Mouse (Mus musculus) intestine, postnatal 0 days (tissue): ENCODE data around the gene Gm49384. TPM values are rescaled to one million over a fixed set of nuclear protein-coding genes. Genes with fewer than 3 reads are reported as not detected.

Experiments
- ATAC-seq: fragments of 200-750 bp; cut with Nextera tagmentation; 2 replicates; pipeline ENCODE4 v1.8.0; 2017; ENCODE audit warnings: mild to moderate bottlenecking, moderate TSS enrichment, moderate library complexity
- H3K27ac ChIP-seq: fragments of 300-500 bp; sonication (generic); 2 replicates; pipeline ENCODE4 v1.5.1; 2014; ENCODE audit warnings: mild to moderate bottlenecking, low read depth, low read length, moderate library complexity
- H3K27me3 ChIP-seq: fragments of 300-500 bp; sonication (generic); replicated peaks from 2 replicates; pipeline ENCODE4 v1.6.1; 2014; ENCODE audit warnings: low read length, mixed read lengths; ENCODE audit not compliant: control insufficient read depth, insufficient read depth
- H3K36me3 ChIP-seq: fragments of 300-500 bp; sonication (generic); 2 replicates; pipeline ENCODE4 v1.6.1; 2014; ENCODE audit warnings: mild to moderate bottlenecking, moderate library complexity; ENCODE audit not compliant: control insufficient read depth, insufficient read depth
- H3K4me1 ChIP-seq: fragments of 300-500 bp; sonication (generic); replicated peaks from 2 replicates; pipeline ENCODE4 v1.6.1; 2014; ENCODE audit warnings: antibody characterized with exemption, low read length, mixed read lengths; ENCODE audit not compliant: control insufficient read depth, insufficient read depth
- H3K4me2 ChIP-seq: fragments of 300-500 bp; sonication (generic); replicated peaks from 2 replicates; pipeline ENCODE4 v1.6.1; 2014; ENCODE audit warnings: low read depth, mild to moderate bottlenecking, moderate library complexity
- H3K4me3 ChIP-seq: fragments of 300-500 bp; sonication (generic); 2 replicates; pipeline ENCODE4 v1.5.1; 2014; ENCODE audit warnings: low read depth, low read length
- H3K9ac ChIP-seq: fragments of 300-500 bp; sonication (generic); 2 replicates; pipeline ENCODE4 v1.6.1; 2014; ENCODE audit warnings: mild to moderate bottlenecking, low read depth, low read length
- H3K9me3 ChIP-seq: fragments of 300-500 bp; sonication (generic); 2 replicates; pipeline ENCODE4 v1.6.1; 2016; ENCODE audit warnings: mixed run types; ENCODE audit not compliant: control insufficient read depth
- CTCF ChIP-seq: sonication (generic); IDR thresholded peaks from 2 replicates; pipeline ENCODE4 v1.5.1; 2016; ENCODE audit warnings: low read depth, mild to moderate bottlenecking, control low read depth, antibody characterized with exemption, moderate library complexity
- whole genome bisulfite sequencing: fragments of 180-500 bp; shearing (Covaris S2); extraction: QIAGEN DNeasy Blood & Tissue Kit; methylation state at CpG from one replicate; pipeline ENCODE4 v1.1.7; 2014; 5-methylcytosine and 5-hydroxymethylcytosine counted together
- polyA plus RNA-seq: library from polyadenylated mRNA; unstranded; fragments of >200 nt; fragmentation: Nextera tagmentation; extraction: Ambion mirVana; gene quantifications from 2 replicates; pipeline ENCODE4 v1.2.1, GENCODE M21; 2015

Gm49384 gene
- polyA plus RNA-seq, 1 experiment from 2014 or later: 9.1 TPM

- 93% methylated on average over 2 of the region's 2 CpGs for WGBS
- H3K27me3 ChIP-seq: no peaks in the 10 kb centered on the region
- H3K9me3 ChIP-seq: no peaks in the 10 kb centered on the region
- peaks cover 7% of the 10 kb centered on the region for H3K4me1 ChIP-seq
- no peak overlapping the region for H3K4me3 ChIP-seq
- H3K36me3 ChIP-seq: peaks cover 13% of the 10 kb centered on the region; the same call in 1 of the 2 replicates
- no peak for TF ChIP-seq CTCF
- H3K9ac ChIP-seq: no peak overlapping the region
- peak overlapping the region; percentile 61; the same call in 1 of the 2 replicates for H3K4me2 ChIP-seq
- no peak overlapping the region for H3K27ac ChIP-seq
- no peak for ATAC-seq
These were observed 47.0 kb downstream of the Gm49384 start for GRCm38 (mm10) chr12:69157107-69157506.

- Histone ChIP-seq H3K4me2 (no peak overlapping the region), H3K4me1 (peaks cover 7% of the 10 kb centered on the region), H3K9me3 (no peaks in the 10 kb centered on the region), H3K36me3 (peaks cover 13% of the 10 kb centered on the region; the same call in 1 of the 2 replicates), H3K27ac (no peak overlapping the region), H3K4me3 (no peak overlapping the region), H3K27me3 (no peaks in the 10 kb centered on the region), H3K9ac (no peak overlapping the region)
- no peak for ATAC-seq
- 73% methylated on average over 4 of the region's 4 CpGs for WGBS
- TF ChIP-seq CTCF: no peak
These were observed 47.6 kb downstream of the Gm49384 start for GRCm38 (mm10) chr12:69156436-69156835.

- Histone ChIP-seq H3K9ac (no peak overlapping the region), H3K27ac (no peak overlapping the region), H3K36me3 (peaks cover 13% of the 10 kb centered on the region; the same call in 1 of the 2 replicates), H3K4me3 (no peak overlapping the region), H3K4me2 (no peak overlapping the region), H3K27me3 (no peaks in the 10 kb centered on the region), H3K9me3 (no peaks in the 10 kb centered on the region), H3K4me1 (peaks cover 7% of the 10 kb centered on the region)
- no peak for ATAC-seq
- no peak for TF ChIP-seq CTCF
- 75% methylated on average over 2 of the region's 2 CpGs for WGBS
These were observed 48.1 kb downstream of the Gm49384 start for GRCm38 (mm10) chr12:69155923-69156322.

- H3K4me3 ChIP-seq: no peak overlapping the region
- no peak overlapping the region for H3K9ac ChIP-seq
- no peaks in the 10 kb centered on the region for H3K4me1 ChIP-seq
- H3K27ac ChIP-seq: no peak overlapping the region
- TF ChIP-seq CTCF: no peak
- no peaks in the 10 kb centered on the region for H3K36me3 ChIP-seq
- H3K4me2 ChIP-seq: no peak overlapping the region
- H3K27me3 ChIP-seq: no peaks in the 10 kb centered on the region
- no peaks in the 10 kb centered on the region for H3K9me3 ChIP-seq
- 42% methylated on average over 13 of the region's 13 CpGs for WGBS
- no peak for ATAC-seq
These were observed 54.0 kb downstream of the Gm49384 start for GRCm38 (mm10) chr12:69150049-69150448.

GRCm38 (mm10) chr12:69147166-69147735 is 56.8 kb downstream of the Gm49384 start:
- no peak overlapping the region for H3K4me2 ChIP-seq
- 90% methylated on average over 5 of the region's 5 CpGs for WGBS
- no peak for TF ChIP-seq CTCF
- H3K9me3 ChIP-seq: no peaks in the 10 kb centered on the region
- H3K36me3 ChIP-seq: no peaks in the 10 kb centered on the region
- no peak overlapping the region for H3K9ac ChIP-seq
- H3K4me1 ChIP-seq: no peaks in the 10 kb centered on the region
- no peak for ATAC-seq
- no peaks in the 10 kb centered on the region for H3K27me3 ChIP-seq
- no peak overlapping the region for H3K4me3 ChIP-seq
- no peak overlapping the region for H3K27ac ChIP-seq

GRCm38 (mm10) chr12:69143460-69143859 is 60.6 kb downstream of the Gm49384 start:
- no peaks in the 10 kb centered on the region for H3K27me3 ChIP-seq
- WGBS: 75% methylated on average over 6 of the region's 6 CpGs
- H3K4me3 ChIP-seq: no peak overlapping the region
- H3K36me3 ChIP-seq: no peaks in the 10 kb centered on the region
- no peak overlapping the region for H3K9ac ChIP-seq
- no peaks in the 10 kb centered on the region for H3K4me1 ChIP-seq
- TF ChIP-seq CTCF: no peak
- H3K27ac ChIP-seq: no peak overlapping the region
- ATAC-seq: no peak
- H3K9me3 ChIP-seq: no peaks in the 10 kb centered on the region
- H3K4me2 ChIP-seq: no peak overlapping the region
